Mouse (Mus musculus): ENCODE results near the gene Phf13.

DNA sequence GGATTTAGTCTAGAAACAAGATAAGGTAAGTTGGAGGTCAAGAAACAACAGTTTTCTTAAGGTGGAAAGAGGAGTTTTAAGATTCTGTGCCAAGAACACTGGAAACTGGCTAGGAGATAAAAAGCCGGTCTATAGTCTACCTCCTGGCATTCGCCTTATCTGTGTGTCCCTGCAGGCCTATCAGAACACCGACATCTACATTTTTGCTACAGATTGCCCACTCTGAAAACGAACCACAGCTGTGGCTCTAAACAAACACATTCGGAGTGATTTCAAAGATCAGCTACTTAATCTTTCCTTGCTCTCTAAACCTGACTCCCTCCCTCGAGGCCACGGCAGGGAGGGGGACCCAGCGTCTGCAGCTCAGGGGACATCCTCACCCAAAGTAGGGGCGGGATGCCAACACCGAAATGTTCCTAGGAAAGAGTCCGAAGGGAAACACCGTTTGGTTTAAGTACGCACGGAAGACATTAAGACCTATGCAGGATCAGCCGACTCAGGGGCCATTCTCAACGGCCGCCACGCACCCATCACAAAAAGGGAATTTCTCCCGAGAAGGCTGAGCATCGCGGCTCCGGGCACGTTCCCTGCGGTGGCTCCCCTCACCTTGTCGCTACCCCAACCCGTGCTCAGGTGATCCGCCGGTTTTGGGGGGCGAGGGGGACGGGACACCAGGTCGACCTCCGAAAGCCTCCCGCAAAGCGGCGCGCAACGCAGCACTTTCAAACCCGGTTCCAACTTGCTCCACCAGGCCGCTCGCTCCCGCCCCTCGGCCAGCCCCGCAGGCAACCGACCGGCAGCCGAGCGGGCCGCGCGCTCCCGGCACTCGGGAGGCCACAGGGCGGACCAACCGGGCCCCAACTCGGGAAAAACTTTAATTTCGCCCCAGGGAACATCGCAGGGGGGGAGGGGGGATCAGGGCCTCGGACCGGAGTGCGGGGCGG, 1.6 kb downstream of the Phf13 start:
- no peak for TF ChIP-seq POLR2A (IDR thresholded peaks at IDR 0.05; ENCODE audit: low read depth, low read length)
- no peak for TF ChIP-seq CTCF (conservative IDR thresholded peaks at IDR 0.05; ENCODE audit: insufficient read depth, insufficient read length, low read depth, low read length)
